Mouse (Mus musculus) heart, embryonic 15.5 days (tissue): Measurements from ENCODE around the gene Hat1. TPM values are rescaled to one million over a fixed set of nuclear protein-coding genes. Genes with fewer than 3 reads are reported as not detected.

Source experiments
- ATAC-seq: fragments of 200-750 bp; cut with Nextera tagmentation; replicated peaks from 2 replicates; pipeline ENCODE4 v1.8.0; 2017; ENCODE audit warnings: low read depth, moderate TSS enrichment; ENCODE audit not compliant: insufficient number of reproducible peaks, insufficient read depth, low FRiP score
- H3K27ac ChIP-seq: fragments of 300-500 bp; sonication (generic); 2 replicates; pipeline ENCODE4 v1.5.1; 2015; ENCODE audit warnings: mild to moderate bottlenecking, inconsistent platforms
- H3K27me3 ChIP-seq: fragments of 300-500 bp; sonication (generic); 2 replicates; pipeline ENCODE4 v1.6.1; 2015; ENCODE audit warnings: inconsistent platforms
- H3K36me3 ChIP-seq: fragments of 300-500 bp; sonication (generic); 2 replicates; pipeline ENCODE4 v1.6.1; 2015; ENCODE audit warnings: mild to moderate bottlenecking, inconsistent platforms
- H3K4me1 ChIP-seq: fragments of 300-500 bp; sonication (generic); replicated peaks from 2 replicates; pipeline ENCODE4 v1.6.1; 2015; ENCODE audit warnings: inconsistent platforms
- H3K4me2 ChIP-seq: fragments of 300-500 bp; sonication (generic); 2 replicates; pipeline ENCODE4 v1.6.1; 2015; ENCODE audit warnings: inconsistent platforms, mild to moderate bottlenecking, moderate library complexity
- H3K4me3 ChIP-seq: fragments of 300-500 bp; sonication (generic); 2 replicates; pipeline ENCODE4 v1.5.1; 2015; ENCODE audit warnings: mild to moderate bottlenecking, inconsistent platforms
- H3K9ac ChIP-seq: fragments of 300-500 bp; sonication (generic); 2 replicates; pipeline ENCODE4 v1.6.1; 2015; ENCODE audit warnings: mild to moderate bottlenecking, inconsistent platforms
- H3K9me3 ChIP-seq: fragments of 300-500 bp; sonication (generic); replicated peaks from 2 replicates; pipeline ENCODE4 v1.6.1; 2016; ENCODE audit warnings: inconsistent platforms
- WGBS: fragments of 180-500 bp; shearing (Covaris S2); methylation state at CpG from one replicate; pipeline ENCODE4 v1.1.7; 2015; ENCODE audit warnings: mixed read lengths; 5-methylcytosine and 5-hydroxymethylcytosine counted together
- polyA plus RNA-seq: library from polyadenylated mRNA; unstranded; fragments of >200 nt; fragmentation: Nextera tagmentation; extraction: Ambion mirVana; gene quantifications from 2 replicates; pipeline ENCODE4 v1.2.1, GENCODE M21; 2015

Gene Hat1
- polyA plus RNA-seq, 1 experiment from 2014 or later = 104 TPM

DNA sequence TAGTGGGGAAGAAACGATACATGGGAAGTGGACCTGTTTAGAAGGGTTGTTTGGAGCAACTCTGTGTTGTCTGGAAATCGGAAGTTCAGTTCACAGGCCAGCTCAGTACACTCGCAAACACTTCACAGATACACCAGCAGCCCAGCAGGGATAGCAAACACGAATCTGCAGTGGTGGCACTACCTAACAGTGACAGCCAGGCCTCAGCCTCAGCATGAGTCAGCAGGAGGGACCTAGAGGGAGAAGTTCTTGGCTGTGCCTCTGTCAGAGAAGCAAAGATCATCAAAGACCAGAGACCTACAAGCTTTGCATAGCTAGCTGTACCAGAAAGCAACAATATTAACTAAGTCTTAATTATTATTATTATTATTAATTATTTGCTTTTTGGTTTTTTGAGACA, 6.8 kb upstream of the Hat1 start:
- H3K4me2 ChIP-seq = no peak overlapping the region
- no peaks in the 10 kb centered on the region for H3K9me3 ChIP-seq
- no peak overlapping the region for H3K9ac ChIP-seq
- H3K27ac ChIP-seq = no peak overlapping the region
- no peaks in the 10 kb centered on the region for H3K27me3 ChIP-seq
- WGBS = 74% methylated on average over 4 of the region's 4 CpGs
- H3K36me3 ChIP-seq = no peaks in the 10 kb centered on the region
- ATAC-seq = no peak
- H3K4me1 ChIP-seq = no peaks in the 10 kb centered on the region
- no peak overlapping the region for H3K4me3 ChIP-seq

DNA sequence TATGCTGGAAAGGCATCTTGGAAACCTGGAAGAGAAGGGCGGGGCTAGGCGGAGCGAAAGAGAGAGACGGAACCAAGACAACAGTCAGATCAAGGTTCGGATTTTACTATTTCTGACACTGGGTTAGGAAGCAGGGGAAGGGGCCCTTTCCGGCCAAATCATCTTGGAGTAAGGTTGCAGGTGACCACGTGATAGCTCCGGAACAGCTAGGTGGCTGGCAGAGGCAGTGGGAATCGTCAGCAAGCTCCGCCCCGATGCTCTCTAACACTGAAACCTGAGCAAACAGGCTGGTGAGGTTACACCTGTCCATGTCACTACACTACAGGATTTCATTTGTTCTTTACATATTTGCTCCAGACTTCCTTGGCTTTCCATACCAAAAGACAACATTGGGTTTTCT, 4.9 kb upstream of the Hat1 start:
- Histone ChIP-seq H3K27me3 (no peaks in the 10 kb centered on the region), H3K4me1 (peaks cover 3% of the 10 kb centered on the region), H3K27ac (no peak overlapping the region), H3K9ac (no peak overlapping the region), H3K36me3 (no peaks in the 10 kb centered on the region), H3K4me2 (peak overlapping the region; percentile 32), H3K4me3 (no peak overlapping the region; the same call in 1 of the 2 replicates), H3K9me3 (no peaks in the 10 kb centered on the region)
- no peak for ATAC-seq
- WGBS = 26% methylated on average over 11 of the region's 11 CpGs

DNA sequence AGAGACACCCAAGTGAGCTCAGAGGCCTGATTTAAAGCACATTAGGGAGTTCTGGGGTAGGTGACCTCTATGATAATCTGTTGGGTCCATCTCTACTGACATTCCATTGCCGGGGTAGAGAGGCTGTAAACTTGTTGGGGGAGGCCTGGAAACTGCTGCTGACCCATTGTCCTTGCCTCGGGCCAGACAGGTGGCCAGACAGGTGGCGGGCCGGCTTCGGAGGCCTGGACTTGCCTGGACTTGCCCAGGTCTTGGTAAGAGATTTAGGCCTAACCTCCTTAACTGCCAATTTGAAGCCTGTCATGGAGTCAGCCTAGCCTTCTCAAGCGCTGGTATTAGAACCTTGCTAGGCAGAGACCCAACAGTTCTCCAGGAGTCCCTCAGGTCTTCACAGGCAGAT, 992 bp upstream of the Hat1 start:
- peaks cover 11% of the 10 kb centered on the region for H3K4me1 ChIP-seq
- 88% methylated on average over 6 of the region's 6 CpGs for WGBS
- no peaks in the 10 kb centered on the region for H3K27me3 ChIP-seq
- no peak overlapping the region for H3K27ac ChIP-seq
- no peaks in the 10 kb centered on the region for H3K9me3 ChIP-seq
- ATAC-seq = no peak
- H3K9ac ChIP-seq = no peak overlapping the region
- peaks cover 8% of the 10 kb centered on the region; the same call in 1 of the 2 replicates for H3K36me3 ChIP-seq
- H3K4me2 ChIP-seq = no peak overlapping the region
- H3K4me3 ChIP-seq = no peak overlapping the region

GRCm38 (mm10) chr2:71389864-71390263, 1.1 kb downstream of the Hat1 start:
- no peaks in the 10 kb centered on the region for H3K27me3 ChIP-seq
- peaks cover 14% of the 10 kb centered on the region; the same call in 1 of the 2 replicates for H3K36me3 ChIP-seq
- peak overlapping the region; percentile 79 for H3K9ac ChIP-seq
- peak overlapping the region; percentile 69 for H3K4me2 ChIP-seq
- H3K27ac ChIP-seq = peak overlapping the region; percentile 82
- H3K4me3 ChIP-seq = peak overlapping the region; percentile 80
- ATAC-seq = no peak
- no peaks in the 10 kb centered on the region for H3K9me3 ChIP-seq
- 48% methylated on average over 9 of the region's 9 CpGs for WGBS
- peaks cover 11% of the 10 kb centered on the region for H3K4me1 ChIP-seq

DNA sequence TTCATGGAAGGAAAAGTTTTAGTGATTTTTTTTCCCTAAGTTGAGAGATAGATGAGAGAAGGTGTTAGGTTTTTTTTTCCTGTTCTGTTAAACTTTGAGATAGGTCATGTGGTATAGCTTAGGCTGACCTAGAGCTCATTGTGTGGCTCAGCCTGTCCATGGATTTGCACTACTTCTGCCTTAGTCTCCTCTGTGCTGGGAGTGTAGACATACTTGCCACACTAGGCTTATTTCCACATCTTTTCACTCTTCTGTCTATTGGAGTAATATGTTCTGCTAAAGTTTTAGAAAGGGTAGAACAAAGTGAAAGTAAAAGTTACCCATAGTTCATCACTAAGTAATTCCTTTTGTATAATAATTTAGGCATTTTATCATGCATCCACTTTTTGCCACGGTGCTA, 16.9 kb downstream of the Hat1 start:
- no peaks in the 10 kb centered on the region for H3K9me3 ChIP-seq
- no peak for ATAC-seq
- H3K27me3 ChIP-seq = no peaks in the 10 kb centered on the region
- no peak overlapping the region for H3K9ac ChIP-seq
- WGBS = 91% methylated on average over 1 of the region's 1 CpGs
- peaks cover 18% of the 10 kb centered on the region for H3K36me3 ChIP-seq
- no peaks in the 10 kb centered on the region for H3K4me1 ChIP-seq
- no peak overlapping the region for H3K4me3 ChIP-seq
- H3K4me2 ChIP-seq = no peak overlapping the region
- no peak overlapping the region for H3K27ac ChIP-seq

DNA sequence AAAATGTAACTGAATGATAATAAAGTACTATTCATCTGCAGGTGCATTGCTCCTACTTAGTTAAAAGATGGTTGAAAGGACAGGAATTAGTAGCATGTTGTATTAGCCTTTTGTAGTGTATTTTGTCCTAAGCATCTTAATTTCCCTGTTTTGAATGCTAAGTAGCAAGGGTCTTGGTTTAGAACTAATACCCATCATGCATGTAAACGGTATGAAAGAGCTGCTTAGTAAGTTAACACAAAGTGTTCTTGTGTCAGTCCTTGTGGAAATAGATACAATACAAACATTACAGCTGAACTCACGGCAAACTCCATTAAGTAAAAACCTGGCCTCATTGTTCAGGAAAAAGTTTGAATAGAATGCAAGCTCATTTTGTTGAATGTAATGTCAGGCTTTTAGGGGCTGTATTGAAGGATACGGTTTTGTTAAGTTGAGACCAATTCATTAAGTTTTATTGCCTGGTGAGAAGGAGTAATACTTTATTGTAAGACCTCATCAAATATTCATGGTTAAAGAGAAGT, 30.1 kb downstream of the Hat1 start:
- Histone ChIP-seq H3K4me3 (no peak overlapping the region), H3K9me3 (no peaks in the 10 kb centered on the region), H3K9ac (no peak overlapping the region), H3K4me1 (no peaks in the 10 kb centered on the region), H3K27ac (no peak overlapping the region), H3K36me3 (peaks cover 15% of the 10 kb centered on the region), H3K4me2 (no peak overlapping the region), H3K27me3 (no peaks in the 10 kb centered on the region)
- ATAC-seq = no peak
- 85% methylated on average over 3 of the region's 3 CpGs for WGBS

DNA sequence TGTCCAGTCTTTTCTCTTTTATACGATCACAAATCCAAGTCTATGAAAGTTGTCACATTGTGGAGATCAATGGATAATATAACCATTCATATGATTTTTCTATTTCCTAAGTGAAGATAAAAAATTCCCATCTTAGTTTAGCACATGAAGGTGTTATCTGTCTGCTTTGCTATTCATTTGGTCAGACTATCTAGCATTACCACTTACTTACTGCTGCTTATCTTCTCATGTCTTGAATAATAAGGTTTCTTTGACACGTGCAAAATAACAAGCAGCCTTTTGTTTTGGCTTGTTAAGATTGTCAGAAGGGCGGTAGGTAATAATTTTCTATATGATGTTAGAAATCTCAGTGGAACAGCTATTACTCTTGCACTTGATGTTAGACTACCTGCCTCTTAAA, 30.6 kb downstream of the Hat1 start:
- no peak overlapping the region for H3K9ac ChIP-seq
- no peak overlapping the region for H3K27ac ChIP-seq
- ATAC-seq = no peak
- H3K4me1 ChIP-seq = no peaks in the 10 kb centered on the region; the same call in 1 of the 2 replicates
- H3K9me3 ChIP-seq = no peaks in the 10 kb centered on the region
- H3K4me3 ChIP-seq = no peak overlapping the region
- H3K36me3 ChIP-seq = peaks cover 15% of the 10 kb centered on the region
- H3K4me2 ChIP-seq = no peak overlapping the region
- H3K27me3 ChIP-seq = no peaks in the 10 kb centered on the region
- 83% methylated on average over 3 of the region's 3 CpGs for WGBS

GRCm38 (mm10) chr2:71420895-71421425, 32.2 kb downstream of the Hat1 start:
- Histone ChIP-seq H3K4me2 (no peak overlapping the region), H3K4me1 (no peaks in the 10 kb centered on the region; the same call in 1 of the 2 replicates), H3K9me3 (no peaks in the 10 kb centered on the region), H3K36me3 (peaks cover 15% of the 10 kb centered on the region), H3K27ac (no peak overlapping the region), H3K9ac (no peak overlapping the region), H3K4me3 (no peak overlapping the region), H3K27me3 (no peaks in the 10 kb centered on the region)
- no peak for ATAC-seq
- WGBS = 94% methylated on average over 9 of the region's 9 CpGs

- WGBS = 34% methylated on average over 4 of the region's 4 CpGs
- Histone ChIP-seq H3K27me3 (no peaks in the 10 kb centered on the region), H3K4me1 (no peaks in the 10 kb centered on the region; the same call in 1 of the 2 replicates), H3K9ac (no peak overlapping the region), H3K36me3 (peaks cover 17% of the 10 kb centered on the region; the same call in 1 of the 2 replicates), H3K27ac (peak overlapping the region; percentile 57), H3K9me3 (no peaks in the 10 kb centered on the region), H3K4me3 (no peak overlapping the region), H3K4me2 (no peak overlapping the region)
- peak; percentile 66; the same call in 1 of the 2 replicates for ATAC-seq
These were observed 35.8 kb downstream of the Hat1 start for GRCm38 (mm10) chr2:71424545-71424944.

DNA sequence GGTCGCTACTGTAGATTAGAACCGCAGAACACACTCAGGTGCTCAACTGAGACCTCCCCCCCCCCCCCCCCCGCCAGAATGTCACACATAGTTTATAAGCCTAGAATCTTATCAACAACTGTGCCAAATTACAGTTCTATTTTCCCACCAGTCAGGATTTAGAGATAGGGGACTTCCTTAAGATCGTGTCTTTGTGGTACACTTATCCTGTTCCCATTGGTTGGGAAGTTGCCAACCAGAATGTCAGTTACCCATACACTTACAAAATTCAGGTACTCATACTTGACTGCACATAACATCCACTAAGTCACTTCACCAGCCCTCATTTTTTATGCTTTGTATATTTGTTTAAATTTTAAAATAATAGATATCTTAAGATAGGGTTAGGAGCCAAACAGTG, 46.7 kb downstream of the Hat1 start:
- Histone ChIP-seq H3K36me3 (peaks cover 40% of the 10 kb centered on the region), H3K27me3 (no peaks in the 10 kb centered on the region), H3K27ac (no peak overlapping the region), H3K9ac (no peak overlapping the region), H3K4me1 (no peaks in the 10 kb centered on the region), H3K4me2 (no peak overlapping the region), H3K9me3 (no peaks in the 10 kb centered on the region), H3K4me3 (no peak overlapping the region)
- 78% methylated on average over 4 of the region's 4 CpGs for WGBS
- no peak for ATAC-seq

- Histone ChIP-seq H3K36me3 (peaks cover 22% of the 10 kb centered on the region), H3K4me1 (no peaks in the 10 kb centered on the region), H3K9me3 (no peaks in the 10 kb centered on the region), H3K4me3 (no peak overlapping the region), H3K4me2 (no peak overlapping the region), H3K27ac (no peak overlapping the region), H3K27me3 (peaks cover 13% of the 10 kb centered on the region), H3K9ac (no peak overlapping the region)
- WGBS = 47% methylated on average over 2 of the region's 2 CpGs
- ATAC-seq = no peak
These were observed 54.6 kb downstream of the Hat1 start for GRCm38 (mm10) chr2:71443376-71443775.

GRCm38 (mm10) chr2:71445536-71446196, 56.9 kb downstream of the Hat1 start:
- no peaks in the 10 kb centered on the region for H3K4me1 ChIP-seq
- H3K27me3 ChIP-seq = peaks cover 21% of the 10 kb centered on the region
- H3K4me2 ChIP-seq = no peak overlapping the region
- no peak for ATAC-seq
- no peak overlapping the region for H3K9ac ChIP-seq
- WGBS = 52% methylated on average over 17 of the region's 17 CpGs
- no peak overlapping the region for H3K4me3 ChIP-seq
- no peaks in the 10 kb centered on the region for H3K9me3 ChIP-seq
- no peak overlapping the region for H3K27ac ChIP-seq
- H3K36me3 ChIP-seq = peaks cover 10% of the 10 kb centered on the region
